Mouse (Mus musculus) gastrocnemius, postnatal 4 days (tissue): Measurements from ENCODE around the gene Abl1. TPM values are rescaled to one million over a fixed set of nuclear protein-coding genes. Genes with fewer than 3 reads are reported as not detected.

ENCODE experiments used
- DNase-seq, 2 experiments: peaks; one replicate each; pipeline ENCODE4 v3.0.0; 2021 to 2022; ENCODE audit warnings: low spot score in 2 of 2, mixed read lengths in 2 of 2
- total RNA-seq, 2 experiments: library from RNA; stranded (reverse); gene quantifications; 2 replicates each; pipeline ENCODE4 v1.2.3; 2021

Gene Abl1
- total RNA-seq, 2 experiments from 2014 or later, result 76.3 to 80.7 TPM

DNA sequence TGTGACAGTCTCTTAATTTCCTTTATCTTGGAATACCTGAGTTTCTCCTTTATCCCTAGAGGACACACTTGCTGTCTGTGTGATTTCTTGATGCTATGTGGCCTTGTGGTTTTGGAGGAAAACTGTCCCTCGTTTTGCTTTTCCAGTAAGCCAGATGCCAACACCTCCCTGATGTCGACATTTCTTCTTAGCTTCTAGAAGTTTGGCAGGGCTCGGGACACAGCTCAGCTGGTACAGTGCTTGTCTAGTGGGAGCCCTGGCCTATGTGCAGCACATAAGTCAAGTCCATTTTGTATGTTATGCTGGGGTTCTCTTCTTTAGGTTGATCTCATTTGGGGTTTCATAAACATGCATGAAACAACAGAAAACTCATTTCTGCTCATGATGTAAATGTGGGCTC lies 50.9 kb downstream of the Abl1 start:
- DNase-seq, result no peak

DNA sequence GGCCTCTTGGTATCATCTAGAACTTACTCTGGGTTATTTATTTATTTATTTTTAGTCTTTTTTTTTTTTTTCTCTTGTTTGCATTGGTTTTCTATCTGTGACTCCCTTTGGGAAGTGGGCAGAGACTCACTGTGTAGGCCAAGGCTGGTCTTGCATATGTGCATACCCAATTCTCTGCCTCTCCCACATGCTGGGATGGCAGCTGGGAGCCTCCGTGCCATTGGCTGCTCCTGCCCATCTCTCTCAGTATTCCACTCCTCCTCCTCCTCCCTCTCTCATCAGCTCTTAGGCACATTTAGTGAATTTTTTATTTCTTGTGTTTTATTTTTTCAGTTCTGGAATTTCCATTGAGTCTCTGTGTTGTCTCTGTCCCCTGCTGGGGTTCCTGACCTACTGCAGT lies 53.6 kb downstream of the Abl1 start:
- DNase-seq, result no peak

DNA sequence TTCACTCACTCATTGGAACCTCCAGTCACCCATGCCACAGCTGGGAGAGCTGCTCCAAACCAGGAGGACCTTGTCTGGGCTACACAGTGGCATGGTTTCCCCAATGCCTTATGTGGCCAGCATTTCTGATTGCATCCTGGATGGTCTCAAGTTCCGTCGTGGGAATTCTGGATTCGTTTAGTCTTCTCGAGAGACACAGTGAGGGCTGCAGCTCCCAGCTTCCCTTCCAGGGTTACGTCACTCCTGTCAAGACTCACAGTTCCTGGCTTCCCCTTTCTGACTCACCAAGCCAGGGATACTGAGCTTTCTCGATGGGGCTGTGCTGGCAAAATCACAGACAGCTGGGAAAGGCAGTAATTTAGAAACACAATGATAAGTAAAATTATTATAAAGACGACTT lies 54.0 kb downstream of the Abl1 start:
- peak in 1 of 2 experiments; percentile 50 for DNase-seq

DNA sequence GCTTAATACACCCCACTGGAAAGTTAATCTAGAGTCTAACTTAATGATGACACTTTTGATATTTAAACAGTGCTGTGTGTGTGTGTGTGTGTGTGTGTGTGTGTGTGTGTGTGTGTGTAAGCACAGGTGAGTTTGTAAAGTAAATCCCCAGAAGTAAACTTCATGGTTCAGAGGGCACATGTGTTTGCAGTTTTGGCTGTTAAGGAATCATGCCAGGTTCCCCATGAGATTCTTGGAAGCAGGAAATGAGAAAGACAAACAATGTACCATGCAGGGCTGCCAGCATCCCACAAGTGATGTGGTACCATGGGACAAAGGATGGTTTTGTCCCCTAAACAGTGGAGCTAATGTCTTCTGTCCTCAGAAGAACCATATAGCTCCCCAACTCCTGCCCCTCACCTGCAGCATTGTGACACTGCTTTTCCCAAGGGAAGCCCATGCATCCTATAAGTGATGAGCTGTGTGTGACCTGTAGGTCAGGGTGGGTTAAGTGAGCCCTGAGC lies 57.6 kb downstream of the Abl1 start:
- no peak for DNase-seq

DNA sequence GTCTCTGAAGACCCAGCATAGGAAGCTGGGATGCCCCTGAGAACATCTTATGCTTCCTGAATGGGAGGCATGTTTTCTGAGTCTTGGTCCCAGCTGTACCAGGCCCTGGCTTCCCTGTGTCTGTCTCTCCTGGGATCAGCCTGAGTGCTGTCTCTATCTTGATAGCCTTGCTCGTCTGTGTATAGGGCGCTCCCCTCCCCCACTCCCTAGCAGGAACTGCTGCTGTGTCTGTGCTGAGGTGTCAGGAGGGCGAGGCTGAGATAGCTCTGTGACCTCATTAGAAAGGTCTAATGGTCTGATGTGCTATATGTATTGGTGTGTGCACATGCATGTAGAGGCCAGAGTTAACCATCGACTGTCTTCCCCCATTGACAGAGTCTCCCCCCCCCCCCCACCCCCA lies 58.7 kb downstream of the Abl1 start:
- no peak for DNase-seq

DNA sequence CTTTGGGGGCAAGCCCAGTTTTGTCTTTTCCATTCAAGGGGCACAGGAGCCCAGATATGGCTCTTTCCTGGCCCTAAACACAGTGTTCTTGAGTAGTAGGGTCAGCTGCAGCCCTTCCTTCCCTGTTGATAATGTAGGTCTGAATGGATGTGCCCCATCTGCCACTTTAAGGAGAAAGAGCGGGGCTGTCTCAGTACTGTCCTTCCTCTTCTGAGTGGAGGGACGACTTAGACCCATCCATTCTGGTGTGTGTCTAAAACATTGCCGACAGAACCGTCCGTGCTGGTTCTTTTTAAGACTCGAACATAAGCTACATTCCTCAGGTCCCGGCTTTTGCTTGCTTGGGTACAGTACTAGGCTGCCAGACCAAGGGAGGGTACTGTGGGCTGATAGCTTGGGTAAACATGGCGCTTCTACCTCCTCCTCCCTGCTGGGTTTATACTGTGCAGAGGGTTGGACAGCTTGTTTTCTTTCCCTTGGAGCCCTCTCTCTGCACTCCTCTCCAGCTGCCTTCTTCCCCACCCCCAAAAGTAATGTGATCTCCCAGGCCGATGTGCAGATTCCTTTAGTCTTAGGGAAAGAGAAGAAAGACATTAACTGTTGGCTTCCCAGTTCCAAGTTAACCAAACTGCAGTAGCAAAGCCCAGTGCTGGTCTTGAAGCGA lies 61.0 kb downstream of the Abl1 start:
- peak in 1 of 2 experiments; percentile 60 for DNase-seq

DNA sequence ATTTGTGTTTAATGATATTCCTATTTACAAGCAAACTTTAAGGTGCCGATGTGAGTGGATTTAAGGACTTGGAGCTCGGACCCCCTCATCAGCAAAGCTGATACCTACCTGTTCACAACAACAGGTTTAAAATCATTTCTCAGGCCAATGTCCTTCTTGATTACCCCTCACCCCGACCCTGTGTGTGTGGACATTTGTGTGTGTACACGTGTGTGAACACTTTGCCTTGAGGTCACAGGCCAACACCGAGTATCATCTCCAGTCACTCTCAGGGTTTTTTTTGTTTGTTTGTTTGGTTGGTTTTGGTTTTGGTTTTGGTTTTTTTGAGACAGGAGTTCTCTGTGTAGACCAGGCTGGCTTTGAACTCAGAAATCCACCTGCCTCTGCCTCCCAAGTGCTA lies 62.0 kb downstream of the Abl1 start:
- no peak for DNase-seq

DNA sequence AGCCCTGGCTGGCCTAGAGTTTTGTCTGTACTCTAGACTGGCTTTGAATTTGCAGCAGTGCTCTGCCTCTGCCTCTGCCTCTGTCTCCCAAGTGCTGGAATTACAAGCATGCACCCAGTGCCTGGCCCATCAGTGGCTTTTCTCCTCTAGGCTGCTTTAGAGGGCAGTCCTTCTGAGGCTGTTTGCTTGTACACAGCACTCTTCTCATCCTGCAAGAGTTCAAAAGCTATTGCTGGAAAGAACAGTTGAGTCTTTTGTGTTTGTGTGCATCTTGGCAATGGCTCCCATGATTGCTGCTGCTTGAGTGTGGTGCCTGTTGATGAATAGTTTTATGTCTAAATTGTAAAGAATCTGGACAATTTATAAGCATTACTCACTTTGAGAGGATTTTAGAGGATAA lies 69.3 kb downstream of the Abl1 start:
- DNase-seq, result no peak

DNA sequence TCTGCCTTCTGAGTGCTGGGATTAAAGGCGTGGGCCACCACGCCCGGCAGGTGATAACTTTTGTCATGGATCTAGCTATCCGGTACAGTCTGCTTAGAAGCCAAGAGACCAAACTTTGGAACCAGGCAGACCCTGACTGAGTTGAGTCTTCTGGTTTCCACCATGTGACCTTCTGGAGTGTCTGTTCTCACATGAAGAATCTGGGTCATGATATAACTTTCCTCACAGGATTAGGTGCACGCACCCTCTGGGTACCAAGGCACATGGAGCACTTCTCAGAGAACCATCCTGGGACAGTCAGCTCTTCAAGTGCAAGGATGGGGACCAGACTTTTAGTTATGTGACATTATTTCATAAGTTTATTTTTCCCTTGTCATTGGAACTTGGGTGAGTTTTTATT lies 70.8 kb downstream of the Abl1 start:
- no peak for DNase-seq

DNA sequence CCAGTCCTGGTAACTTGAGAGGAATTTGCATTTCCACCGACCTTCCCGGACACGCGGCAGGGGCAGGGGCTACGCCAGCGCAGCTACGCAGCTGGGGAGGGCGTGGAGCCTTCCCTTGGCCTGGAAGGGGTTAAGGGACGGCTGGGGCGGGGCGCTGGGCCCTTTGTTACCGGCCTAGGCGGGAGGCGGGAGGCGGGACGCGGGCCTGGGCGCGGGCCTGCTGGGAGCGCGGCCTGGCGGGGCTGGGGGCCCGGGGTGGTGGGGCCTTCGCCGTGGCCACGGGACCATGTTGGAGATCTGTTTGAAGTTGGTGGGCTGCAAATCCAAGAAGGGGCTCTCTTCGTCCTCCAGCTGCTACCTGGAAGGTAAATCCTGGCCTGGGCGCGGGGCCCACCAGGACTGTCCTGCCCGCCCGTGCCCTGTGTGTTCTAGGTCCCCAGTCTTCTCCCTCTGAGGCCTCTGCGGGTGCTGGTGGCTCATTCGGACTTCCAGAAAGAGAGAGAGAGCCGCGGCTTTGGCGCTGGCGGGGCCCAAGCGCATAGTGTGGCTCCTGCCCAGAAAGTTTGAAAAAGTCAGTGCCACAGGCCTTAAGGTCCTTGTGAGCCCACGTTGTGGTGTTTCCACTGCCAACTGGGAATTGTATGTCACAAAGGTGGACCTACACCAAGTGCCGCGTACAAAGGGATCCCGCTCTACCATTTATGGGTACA lies 71.7 kb downstream of the Abl1 start:
- peak; percentile 86 to 92 for DNase-seq

DNA sequence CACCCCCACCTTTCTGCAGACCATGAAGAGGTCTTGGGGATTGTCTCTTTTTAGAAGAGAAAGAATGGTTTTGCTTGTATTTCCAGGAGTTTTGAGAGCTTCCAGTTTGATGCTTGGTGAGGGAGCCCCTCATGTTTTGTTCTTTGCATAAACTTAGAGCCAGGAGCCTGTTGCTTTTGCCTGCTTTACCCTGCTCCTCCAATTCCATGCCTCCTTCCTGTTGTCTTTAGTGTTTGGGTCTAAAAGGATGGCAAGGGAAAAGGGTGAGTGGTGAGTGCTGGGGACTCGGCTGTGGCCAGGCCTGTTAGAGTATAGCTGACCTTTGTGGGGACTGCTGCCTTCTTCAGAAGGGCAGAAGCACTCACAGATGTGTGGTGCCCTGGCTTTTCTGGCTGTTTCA lies 72.3 kb downstream of the Abl1 start:
- no peak for DNase-seq

DNA sequence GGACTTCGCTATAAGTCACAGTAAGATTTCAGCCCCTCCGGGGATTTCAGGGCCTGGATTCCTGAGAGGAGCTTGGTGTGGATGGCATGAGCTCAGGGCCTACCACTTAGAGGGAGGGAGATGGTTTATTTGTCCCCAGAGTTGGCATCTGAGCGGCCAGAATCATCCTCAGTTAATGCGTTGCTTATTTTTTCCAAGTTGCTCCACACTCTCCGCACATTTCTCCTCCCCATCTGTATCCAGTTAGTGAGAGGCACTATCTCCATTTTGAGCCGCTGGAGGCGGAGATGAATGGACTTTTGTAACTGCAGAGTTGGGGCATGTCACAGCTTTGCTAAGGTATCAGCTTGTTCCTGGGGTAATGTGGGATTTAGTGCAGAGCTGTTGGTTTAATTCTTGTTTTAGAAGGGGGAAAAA lies 72.9 kb downstream of the Abl1 start:
- DNase-seq, result no peak

DNA sequence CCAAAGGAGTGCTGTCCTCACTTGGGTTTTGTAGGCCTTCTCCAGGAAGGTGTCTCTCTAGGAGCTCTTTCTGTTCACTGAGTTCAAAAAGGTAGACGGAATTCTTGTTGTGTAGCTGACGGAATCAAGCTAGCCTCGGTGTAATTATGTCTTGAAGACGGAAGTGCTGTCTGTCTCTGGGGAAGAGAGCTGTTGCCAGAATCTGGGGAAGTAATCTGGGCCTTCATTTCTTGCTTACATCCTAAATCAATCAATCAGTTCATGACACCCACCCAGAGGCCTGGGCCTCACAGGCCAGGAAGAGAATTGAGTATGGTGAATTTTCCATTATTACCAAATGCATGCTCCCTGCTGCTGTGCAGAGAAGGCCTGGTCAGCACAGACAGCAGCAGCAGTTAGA lies 73.4 kb downstream of the Abl1 start:
- DNase-seq, result no peak

DNA sequence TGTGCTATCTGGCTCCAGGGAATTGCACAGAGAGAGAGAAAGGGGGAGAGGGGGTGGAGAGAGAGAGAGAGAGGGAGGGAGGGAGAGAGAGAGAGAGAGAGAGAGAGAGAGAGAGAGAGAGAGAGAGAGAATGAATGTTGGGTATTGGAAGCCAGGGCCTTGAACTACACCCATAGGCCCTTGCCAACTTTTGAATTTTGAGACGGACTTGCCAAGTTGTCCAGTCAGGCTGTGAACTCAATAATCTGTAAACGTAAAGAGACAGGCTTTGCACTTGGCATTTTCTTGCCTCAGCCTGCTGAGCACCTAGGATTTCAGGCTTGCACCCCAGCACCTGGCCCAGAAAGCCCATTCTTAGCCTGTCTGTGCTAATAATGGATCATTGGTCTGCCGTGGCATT lies 74.0 kb downstream of the Abl1 start:
- no peak for DNase-seq

DNA sequence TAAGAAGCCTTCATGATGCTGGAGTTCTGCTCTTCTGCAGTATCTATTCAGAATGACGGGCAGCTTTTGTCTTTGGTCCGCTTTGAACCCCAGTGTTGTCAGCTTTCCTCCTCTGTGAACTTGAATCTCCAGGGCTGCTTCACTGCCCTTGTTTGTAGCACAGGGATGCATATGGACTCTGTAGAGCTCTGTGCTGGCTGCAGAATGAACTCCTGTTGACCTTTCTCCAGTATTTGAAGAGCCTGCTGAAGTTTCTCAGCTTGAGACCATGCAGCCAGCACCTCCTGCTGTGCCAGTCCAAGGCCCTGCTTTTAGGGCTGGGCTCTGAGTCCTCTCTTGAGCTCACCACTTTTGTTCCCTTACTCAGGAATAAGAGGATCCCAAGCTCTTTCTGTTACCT lies 74.7 kb downstream of the Abl1 start:
- no peak for DNase-seq

DNA sequence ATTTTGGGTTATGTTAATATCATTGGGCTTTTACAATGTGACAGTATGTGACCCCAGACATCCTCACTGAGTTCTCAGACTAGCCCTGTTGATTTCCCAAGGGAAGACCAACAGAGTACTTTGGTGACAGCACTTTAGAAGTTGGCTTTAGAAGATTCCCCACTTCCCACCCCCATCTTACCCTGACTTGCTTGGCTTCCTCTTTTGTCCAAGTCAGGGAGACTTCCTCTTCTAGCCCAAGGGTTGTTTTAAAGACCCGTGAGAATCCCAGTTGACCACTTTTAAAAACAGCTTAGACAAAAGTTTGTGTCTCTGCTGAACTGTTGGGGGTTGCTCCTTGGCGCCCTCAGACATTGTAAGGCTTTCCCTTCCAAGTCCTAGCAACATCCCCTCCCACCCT lies 75.1 kb downstream of the Abl1 start:
- no peak for DNase-seq

DNA sequence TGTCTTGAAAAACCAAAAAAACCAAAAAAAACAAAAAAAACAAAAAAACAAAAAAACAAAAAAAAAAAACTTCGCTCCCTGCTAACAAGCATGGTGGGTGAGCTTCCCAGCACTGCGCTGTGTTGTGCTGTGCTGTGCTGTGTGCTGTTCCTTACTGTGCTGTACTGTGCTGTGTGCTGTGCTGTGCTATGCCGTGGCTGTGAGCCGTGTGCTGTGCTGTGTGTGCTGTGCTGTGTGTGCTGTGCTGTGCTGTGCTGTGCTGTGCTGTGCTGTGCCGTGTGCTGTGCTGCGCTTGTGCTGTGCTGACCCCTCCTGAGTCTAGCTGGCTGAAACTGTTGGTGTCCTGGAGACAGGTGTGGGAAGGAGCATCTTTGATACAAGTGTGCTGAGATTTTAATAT lies 78.9 kb downstream of the Abl1 start:
- DNase-seq, result no peak

DNA sequence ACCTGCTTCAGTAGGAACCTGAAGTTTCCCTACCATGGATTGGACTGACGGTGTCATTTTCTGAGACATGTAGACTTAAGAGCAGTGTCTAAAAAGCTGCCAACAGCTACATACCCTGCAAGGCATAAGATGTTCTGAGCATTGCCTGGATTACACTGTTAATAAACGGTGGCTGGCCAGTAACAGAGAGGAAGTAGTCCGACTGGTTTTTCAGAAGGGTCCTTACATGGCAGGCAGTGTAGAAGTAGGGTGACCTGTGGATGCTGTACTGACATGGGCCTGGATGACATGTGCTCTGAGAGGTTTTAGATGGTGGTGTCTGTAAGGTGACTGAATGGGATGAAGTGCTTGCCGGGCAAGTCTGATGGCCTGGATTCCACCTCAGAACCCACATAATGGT lies 79.6 kb downstream of the Abl1 start:
- DNase-seq, result no peak

DNA sequence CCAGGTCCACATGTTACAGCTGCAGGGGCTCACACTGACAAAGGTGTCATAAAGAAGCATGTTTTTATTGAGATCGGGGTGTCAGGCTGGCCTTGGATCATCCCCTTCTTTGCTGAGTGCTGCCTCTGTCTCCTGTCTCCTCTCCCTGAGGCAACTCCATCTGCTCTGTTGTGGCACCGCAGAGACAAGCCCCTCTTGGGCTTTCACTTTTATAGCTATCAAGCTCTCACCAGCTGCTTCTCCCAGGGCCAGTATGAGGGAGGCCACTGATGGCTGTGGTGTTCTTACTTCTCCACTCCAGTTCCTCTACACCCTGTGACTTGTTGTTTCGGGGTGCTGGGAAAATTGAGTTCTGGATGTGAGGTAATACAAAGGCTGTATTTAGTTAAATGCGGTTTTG lies 80.9 kb downstream of the Abl1 start:
- no peak for DNase-seq

DNA sequence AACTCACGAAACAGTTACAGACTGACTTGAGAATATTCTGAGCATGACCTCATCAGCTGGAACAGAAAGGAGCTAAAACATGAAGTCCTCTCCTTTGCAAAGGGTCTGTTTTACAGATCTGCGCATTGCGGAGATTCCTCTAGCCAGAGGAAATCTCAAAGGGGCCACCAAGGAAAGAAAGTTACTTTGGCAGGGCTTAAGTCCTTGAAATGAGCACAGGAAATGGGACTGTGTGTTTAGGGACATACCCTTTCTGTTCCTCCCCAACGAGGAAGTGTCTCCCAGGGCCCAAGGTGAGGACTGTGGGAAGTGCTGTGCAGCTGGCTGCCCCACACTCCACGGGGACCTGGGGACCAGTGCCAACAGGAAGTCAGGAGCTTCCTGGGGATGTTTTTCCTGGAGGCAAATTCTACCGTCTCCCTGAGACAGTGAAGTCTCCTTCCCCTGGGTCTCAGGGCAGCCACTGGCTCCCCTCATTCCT lies 81.5 kb downstream of the Abl1 start:
- DNase-seq, result peak; percentile 38 to 60

DNA sequence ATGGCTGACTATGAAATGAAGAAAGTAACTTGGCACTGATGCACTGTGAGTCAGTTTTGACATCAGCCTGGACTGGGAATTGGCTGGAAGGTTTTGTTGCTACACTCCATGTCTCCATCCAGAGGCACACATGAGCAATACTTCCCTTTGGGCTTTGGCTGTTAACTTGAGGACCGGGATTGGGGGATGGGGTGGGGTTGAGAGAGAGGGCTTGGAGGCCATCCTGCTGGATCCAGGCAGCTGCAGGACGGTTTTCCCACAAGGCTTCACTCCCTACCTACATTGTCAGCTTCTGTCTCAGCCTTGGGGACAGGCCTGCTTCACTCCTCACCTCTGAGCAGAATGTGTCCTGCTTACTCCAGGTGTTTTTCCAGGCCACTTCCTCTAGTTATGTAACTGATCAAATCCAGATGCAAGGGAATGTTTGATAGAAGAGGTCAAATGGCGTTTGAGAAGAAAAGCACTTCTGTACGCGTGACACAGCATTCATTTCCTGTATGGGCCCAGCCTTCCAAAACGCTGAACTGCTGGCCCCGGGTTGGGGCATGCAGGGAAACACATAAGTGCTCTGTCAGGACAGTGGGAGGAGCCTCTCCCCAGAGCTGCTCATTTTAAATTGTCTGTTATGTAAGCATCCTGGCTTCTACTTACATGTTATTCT lies 82.7 kb downstream of the Abl1 start:
- peak; percentile 53 to 77 for DNase-seq

DNA sequence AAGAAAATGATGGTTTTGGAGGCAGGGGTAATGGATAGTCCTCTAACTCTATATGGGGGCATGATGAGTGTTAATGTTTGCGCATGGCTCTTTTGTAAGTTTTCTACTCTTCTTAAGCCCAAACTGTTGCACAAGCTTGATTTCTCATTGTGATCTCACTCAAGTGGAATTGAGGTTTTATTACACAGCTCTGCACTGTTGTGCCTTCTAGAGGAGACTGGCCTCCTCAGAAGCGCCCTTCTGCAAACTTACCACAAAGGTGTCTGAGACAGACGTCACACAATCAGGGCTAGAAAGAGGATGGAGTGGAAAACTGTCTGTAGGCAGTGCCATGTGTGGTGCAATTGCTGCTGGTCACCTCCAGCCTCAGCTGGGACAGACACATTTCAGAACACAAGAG lies 88.3 kb downstream of the Abl1 start:
- no peak for DNase-seq
